Mouse (Mus musculus): Measurements from ENCODE around the gene Zfp57. TPM values are rescaled to one million over a fixed set of nuclear protein-coding genes. Genes with fewer than 3 reads are reported as not detected.
A peak's percentile ranks its signal among the peaks of the same experiment; 100 is the strongest.

The Zfp57 gene
- polyA plus RNA-seq, 1 experiment: 19.0 TPM

DNA sequence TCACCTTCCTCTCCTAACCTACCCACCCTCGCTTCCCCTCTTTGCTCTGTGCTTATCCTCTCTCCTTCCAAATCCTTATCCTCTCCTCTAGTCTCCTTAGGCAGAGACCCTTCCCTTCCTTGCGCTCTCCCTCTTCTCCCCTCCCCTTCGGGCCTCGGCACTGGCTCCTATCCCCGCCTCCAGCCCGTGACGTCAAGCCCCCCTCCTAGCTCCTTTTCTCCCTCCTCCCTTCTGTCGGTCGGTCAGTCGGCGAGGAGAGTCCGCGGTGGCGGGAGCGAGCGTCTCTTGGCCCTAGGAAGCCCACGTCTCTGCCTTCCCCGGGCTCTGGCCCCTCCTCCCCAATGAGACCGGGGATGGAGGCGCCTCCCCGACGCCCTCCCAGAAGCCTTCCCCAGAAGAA, 49.4 kb downstream of the Zfp57 start:
- Histone ChIP-seq H3K4me3 (replicated peaks; ENCODE audit: control insufficient read depth, low read depth, low read length) (peak overlapping the region; percentile 13), H3K4me1 (ENCODE audit: control insufficient read depth, insufficient read depth, low read length) (no peaks in the 10 kb centered on the region; the same call in 1 of the 2 replicates), H3K27ac (ENCODE audit: control insufficient read depth, insufficient read depth, low read depth, low read length, poor library complexity) (no peak overlapping the region)
- WGBS: 1% methylated on average over 21 of the region's 22 CpGs
- TF ChIP-seq CTCF (IDR thresholded peaks at IDR 0.05; ENCODE audit: control insufficient read depth, insufficient read depth, low read length) (no peak), POLR2A (IDR thresholded peaks at IDR 0.05; ENCODE audit: borderline replicate concordance, control insufficient read depth, low read depth, low read length) (no peak)

DNA sequence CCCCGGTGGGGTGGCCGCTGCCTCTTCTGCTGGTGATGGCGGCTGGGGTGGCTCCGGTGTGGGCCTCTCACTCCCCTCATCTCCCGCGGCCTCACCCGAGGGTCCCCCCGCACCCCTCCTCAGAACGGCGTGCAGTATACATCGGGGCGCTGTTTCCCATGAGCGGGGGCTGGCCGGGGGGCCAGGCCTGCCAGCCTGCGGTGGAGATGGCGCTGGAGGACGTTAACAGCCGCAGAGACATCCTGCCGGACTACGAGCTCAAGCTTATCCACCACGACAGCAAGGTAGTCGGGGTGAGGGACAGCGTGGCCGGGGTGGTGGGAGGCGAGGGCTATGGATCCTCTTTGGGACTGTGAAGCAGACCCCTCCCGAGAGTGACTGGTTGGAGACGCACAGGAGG, 49.9 kb downstream of the Zfp57 start:
- no peaks in the 10 kb centered on the region; the same call in 1 of the 2 replicates for H3K4me1 ChIP-seq (ENCODE audit: control insufficient read depth, insufficient read depth, low read length)
- TF ChIP-seq CTCF (IDR thresholded peaks at IDR 0.05; ENCODE audit: control insufficient read depth, insufficient read depth, low read length): no peak
- no peak for TF ChIP-seq POLR2A (IDR thresholded peaks at IDR 0.05; ENCODE audit: borderline replicate concordance, control insufficient read depth, low read depth, low read length)
- 24% methylated on average over 27 of the region's 27 CpGs for WGBS
- no peak overlapping the region for H3K27ac ChIP-seq (ENCODE audit: control insufficient read depth, insufficient read depth, low read depth, low read length, poor library complexity)
- peak overlapping the region; percentile 48 for H3K4me3 ChIP-seq (replicated peaks; ENCODE audit: control insufficient read depth, low read depth, low read length)

DNA sequence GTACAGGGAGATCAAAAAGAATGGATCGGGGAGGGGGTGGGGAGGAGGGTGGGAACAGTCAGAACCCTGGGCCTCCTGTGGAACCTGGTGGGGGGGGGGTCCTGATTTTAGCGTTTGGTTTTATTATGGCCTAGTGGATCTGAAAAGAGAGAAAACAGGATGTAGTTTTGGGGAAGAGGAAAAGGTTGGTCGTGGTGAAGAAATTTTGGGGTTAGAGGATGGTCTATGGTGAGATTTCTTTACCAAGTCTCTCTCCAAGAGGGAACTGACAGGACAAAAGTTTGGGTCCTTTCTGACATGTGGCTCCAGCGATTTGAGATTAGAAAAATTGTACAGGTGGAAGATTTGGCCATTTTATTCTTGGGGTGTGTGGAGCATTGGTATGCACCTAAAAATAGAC, 50.8 kb downstream of the Zfp57 start:
- no peaks in the 10 kb centered on the region; the same call in 1 of the 2 replicates for H3K4me1 ChIP-seq (ENCODE audit: control insufficient read depth, insufficient read depth, low read length)
- H3K4me3 ChIP-seq (replicated peaks; ENCODE audit: control insufficient read depth, low read depth, low read length): no peak overlapping the region
- WGBS: 22% methylated on average over 4 of the region's 4 CpGs
- H3K27ac ChIP-seq (ENCODE audit: control insufficient read depth, insufficient read depth, low read depth, low read length, poor library complexity): no peak overlapping the region
- TF ChIP-seq POLR2A (IDR thresholded peaks at IDR 0.05; ENCODE audit: borderline replicate concordance, control insufficient read depth, low read depth, low read length): no peak
- TF ChIP-seq CTCF (IDR thresholded peaks at IDR 0.05; ENCODE audit: control insufficient read depth, insufficient read depth, low read length): no peak

DNA sequence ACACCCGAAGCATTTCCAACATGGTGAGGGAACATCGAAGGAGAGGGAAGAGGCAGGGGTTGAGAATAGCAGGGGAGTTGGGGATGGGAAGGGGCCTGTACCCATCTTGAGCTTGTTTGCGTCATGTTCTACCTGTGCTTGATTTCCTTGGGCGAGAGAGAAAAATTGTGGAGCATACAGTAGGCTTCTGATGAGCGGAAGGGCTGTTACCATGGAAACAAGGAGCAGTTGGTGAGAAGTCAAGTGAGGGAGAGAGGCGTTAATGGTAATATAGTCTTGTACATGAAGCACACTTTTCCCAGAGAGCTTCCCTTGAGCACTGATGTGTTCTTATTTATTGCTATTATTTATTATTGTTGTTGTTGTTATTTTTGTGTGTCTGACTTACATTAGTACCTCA, 56.0 kb downstream of the Zfp57 start:
- 79% methylated on average over 6 of the region's 6 CpGs for WGBS
- H3K4me1 ChIP-seq (ENCODE audit: control insufficient read depth, insufficient read depth, low read length): no peaks in the 10 kb centered on the region; the same call in 1 of the 2 replicates
- no peak overlapping the region for H3K4me3 ChIP-seq (replicated peaks; ENCODE audit: control insufficient read depth, low read depth, low read length)
- no peak overlapping the region for H3K27ac ChIP-seq (ENCODE audit: control insufficient read depth, insufficient read depth, low read depth, low read length, poor library complexity)
- TF ChIP-seq CTCF (IDR thresholded peaks at IDR 0.05; ENCODE audit: control insufficient read depth, insufficient read depth, low read length) (no peak), POLR2A (IDR thresholded peaks at IDR 0.05; ENCODE audit: borderline replicate concordance, control insufficient read depth, low read depth, low read length) (no peak)

Other genes with a start within 250 kb of the Zfp57 start
- not detected in 2 replicates for gene H2-M10.5, start 228.3 kb upstream of the Zfp57 start, polyA plus RNA-seq (2011; ENCODE audit: insufficient read depth, insufficient read length, low replicate concordance, missing spikeins)
- not detected in 2 replicates for gene H2-M10.6, start 189.0 kb upstream of the Zfp57 start, polyA plus RNA-seq (2011; ENCODE audit: insufficient read depth, insufficient read length, low replicate concordance, missing spikeins)
- 20.9 and 39.6 TPM in 2 replicates for gene Trim26, start 164.0 kb upstream of the Zfp57 start, polyA plus RNA-seq (2011; ENCODE audit: insufficient read depth, insufficient read length, low replicate concordance, missing spikeins)
- gene Trim15, start 134.0 kb upstream of the Zfp57 start, polyA plus RNA-seq (2011; ENCODE audit: insufficient read depth, insufficient read length, low replicate concordance, missing spikeins): 1.6 TPM in 1 of 2 replicates, not detected in the other
- 108 and 159 TPM in 2 replicates for gene Trim10, start 131.6 kb upstream of the Zfp57 start, polyA plus RNA-seq (2011; ENCODE audit: insufficient read depth, insufficient read length, low replicate concordance, missing spikeins)
- not detected in 2 replicates for gene Trim40, start 111.0 kb upstream of the Zfp57 start, polyA plus RNA-seq (2011; ENCODE audit: insufficient read depth, insufficient read length, low replicate concordance, missing spikeins)
- gene Trim31, start 103.0 kb upstream of the Zfp57 start, polyA plus RNA-seq (2011; ENCODE audit: insufficient read depth, insufficient read length, low replicate concordance, missing spikeins): not detected in 2 replicates
- gene Rnf39, start 58.2 kb upstream of the Zfp57 start, polyA plus RNA-seq (2011; ENCODE audit: insufficient read depth, insufficient read length, low replicate concordance, missing spikeins): not detected in 2 replicates
- gene Ppp1r11, start 49.4 kb upstream of the Zfp57 start, polyA plus RNA-seq (2011; ENCODE audit: insufficient read depth, insufficient read length, low replicate concordance, missing spikeins): 21.2 and 37.5 TPM in 2 replicates
- gene Znrd1, start 42.6 kb upstream of the Zfp57 start, polyA plus RNA-seq (2011; ENCODE audit: insufficient read depth, insufficient read length, low replicate concordance, missing spikeins): 53.8 and 62.7 TPM in 2 replicates
- gene Znrd1as, start 42.6 kb upstream of the Zfp57 start, polyA plus RNA-seq (2011; ENCODE audit: insufficient read depth, insufficient read length, low replicate concordance, missing spikeins): 4.0 and 7.8 TPM in 2 replicates
- 1.8 TPM in 1 of 2 replicates, not detected in the other for gene 2410137M14Rik, start 19.9 kb upstream of the Zfp57 start, polyA plus RNA-seq (2011; ENCODE audit: insufficient read depth, insufficient read length, low replicate concordance, missing spikeins)
- 5.6 and 15.2 TPM in 2 replicates for gene H2-M5, start 11.6 kb upstream of the Zfp57 start, polyA plus RNA-seq (2011; ENCODE audit: insufficient read depth, insufficient read length, low replicate concordance, missing spikeins)
- gene Mog, start 22.2 kb downstream of the Zfp57 start, polyA plus RNA-seq (2011; ENCODE audit: insufficient read depth, insufficient read length, low replicate concordance, missing spikeins): not detected in 2 replicates
- 19.5 and 47.1 TPM in 2 replicates for gene Gabbr1, start 44.8 kb downstream of the Zfp57 start, polyA plus RNA-seq (2011; ENCODE audit: insufficient read depth, insufficient read length, low replicate concordance, missing spikeins)
- gene Olfr90, start 87.3 kb downstream of the Zfp57 start, polyA plus RNA-seq (2011; ENCODE audit: insufficient read depth, insufficient read length, low replicate concordance, missing spikeins): not detected in 2 replicates
- gene Olfr91, start 97.1 kb downstream of the Zfp57 start, polyA plus RNA-seq (2011; ENCODE audit: insufficient read depth, insufficient read length, low replicate concordance, missing spikeins): not detected in 2 replicates
- gene Olfr92, start 118.9 kb downstream of the Zfp57 start, polyA plus RNA-seq (2011; ENCODE audit: insufficient read depth, insufficient read length, low replicate concordance, missing spikeins): not detected in 2 replicates
- not detected in 2 replicates for gene Olfr93, start 160.3 kb downstream of the Zfp57 start, polyA plus RNA-seq (2011; ENCODE audit: insufficient read depth, insufficient read length, low replicate concordance, missing spikeins)
- 6.7 and 19.8 TPM in 2 replicates for gene Ubd, start 192.7 kb downstream of the Zfp57 start, polyA plus RNA-seq (2011; ENCODE audit: insufficient read depth, insufficient read length, low replicate concordance, missing spikeins)
- gene Olfr94, start 199.8 kb downstream of the Zfp57 start, polyA plus RNA-seq (2011; ENCODE audit: insufficient read depth, insufficient read length, low replicate concordance, missing spikeins): not detected in 2 replicates
- 0.40 TPM in 1 of 2 replicates, not detected in the other for gene Olfr95, start 212.0 kb downstream of the Zfp57 start, polyA plus RNA-seq (2011; ENCODE audit: insufficient read depth, insufficient read length, low replicate concordance, missing spikeins)
- not detected in 2 replicates for gene Olfr96, start 219.0 kb downstream of the Zfp57 start, polyA plus RNA-seq (2011; ENCODE audit: insufficient read depth, insufficient read length, low replicate concordance, missing spikeins)
- gene Olfr97, start 236.2 kb downstream of the Zfp57 start, polyA plus RNA-seq (2011; ENCODE audit: insufficient read depth, insufficient read length, low replicate concordance, missing spikeins): not detected in 2 replicates